Mouse (Mus musculus) lung, postnatal 14 days (tissue): ENCODE results near the gene Rnf144b.
A peak's percentile ranks its signal among the peaks of the same experiment; 100 is the strongest.

Source experiments
- DNase-seq: peaks from one replicate; pipeline ENCODE4 v3.0.0; 2021

The Rnf144b gene

DNA sequence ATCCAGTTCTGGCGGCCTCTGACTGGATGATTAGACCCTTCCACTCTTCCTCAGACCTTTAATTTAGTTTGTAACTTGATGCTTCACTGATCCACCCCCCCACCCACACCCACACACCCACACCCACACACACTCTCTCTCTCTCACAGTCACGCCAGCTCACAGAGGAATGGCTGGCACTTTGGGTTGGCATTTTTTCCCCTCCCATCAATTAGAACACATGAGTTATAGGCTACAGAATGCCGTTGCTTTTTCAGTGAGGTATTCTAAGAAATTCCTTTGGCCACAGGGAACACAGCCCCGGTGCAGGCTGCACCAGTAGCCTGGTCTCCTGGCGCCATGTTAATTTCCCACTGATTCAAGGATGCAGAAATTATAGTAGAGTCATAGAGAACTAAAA lies 3.1 kb downstream of the Rnf144b start:
- no peak for DNase-seq

DNA sequence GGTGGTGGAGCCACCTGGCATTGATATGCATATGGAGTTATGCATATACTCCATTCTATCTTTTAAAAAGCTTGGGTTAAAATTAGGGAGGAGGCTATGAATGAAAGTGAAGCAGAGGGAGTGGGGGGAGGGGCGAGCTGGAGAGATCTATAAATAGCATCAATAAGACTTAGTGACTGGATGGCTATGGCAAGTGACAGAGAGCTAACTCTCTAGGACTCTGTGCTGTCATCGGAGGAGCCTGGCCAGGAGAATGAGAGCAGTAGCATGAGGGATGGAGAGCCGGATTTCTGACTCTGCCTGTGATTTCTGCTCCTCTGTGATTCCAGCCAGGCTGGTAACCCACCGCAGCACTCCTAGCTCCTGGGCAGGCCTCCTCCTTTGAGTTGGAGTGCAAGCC lies 6.6 kb downstream of the Rnf144b start:
- no peak for DNase-seq

DNA sequence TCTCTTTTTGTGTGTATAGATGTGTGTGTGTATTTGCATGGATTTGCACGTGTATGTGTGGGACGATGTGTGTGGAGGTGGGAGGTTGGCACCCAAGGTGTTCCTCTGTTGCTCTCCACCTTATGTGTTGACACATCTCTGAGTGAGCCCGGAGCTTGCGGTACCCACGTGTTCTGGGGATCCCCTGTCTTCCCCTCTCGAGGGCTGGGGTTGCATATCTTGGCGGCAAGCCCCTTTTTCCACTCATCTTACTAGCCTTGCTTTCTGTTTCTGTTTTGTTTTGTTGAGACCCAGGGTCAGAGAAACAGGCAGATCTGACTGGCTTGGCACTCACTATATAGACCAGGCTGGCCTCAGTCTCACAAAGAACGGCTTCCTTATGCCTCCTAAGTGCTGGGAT lies 10.6 kb downstream of the Rnf144b start:
- no peak for DNase-seq

DNA sequence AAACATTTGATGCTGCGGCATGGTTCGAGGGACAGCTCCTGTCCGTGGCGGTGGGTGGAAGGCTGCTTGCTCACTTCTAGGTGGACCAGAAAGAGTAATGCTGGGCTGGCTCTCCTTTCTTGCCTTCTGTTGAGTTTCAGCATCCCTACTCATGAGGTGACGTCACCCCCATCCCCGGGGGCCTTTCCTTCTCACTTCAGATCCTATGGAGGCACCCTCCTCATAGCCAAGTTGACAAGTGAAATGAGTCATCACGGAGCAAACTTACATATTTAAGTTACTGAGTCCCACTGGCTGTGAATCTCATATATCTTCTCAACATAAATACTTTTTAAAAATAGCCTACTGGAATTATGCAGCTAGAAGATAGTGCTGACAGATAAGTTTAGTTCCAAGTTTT lies 12.4 kb downstream of the Rnf144b start:
- DNase-seq, result no peak

DNA sequence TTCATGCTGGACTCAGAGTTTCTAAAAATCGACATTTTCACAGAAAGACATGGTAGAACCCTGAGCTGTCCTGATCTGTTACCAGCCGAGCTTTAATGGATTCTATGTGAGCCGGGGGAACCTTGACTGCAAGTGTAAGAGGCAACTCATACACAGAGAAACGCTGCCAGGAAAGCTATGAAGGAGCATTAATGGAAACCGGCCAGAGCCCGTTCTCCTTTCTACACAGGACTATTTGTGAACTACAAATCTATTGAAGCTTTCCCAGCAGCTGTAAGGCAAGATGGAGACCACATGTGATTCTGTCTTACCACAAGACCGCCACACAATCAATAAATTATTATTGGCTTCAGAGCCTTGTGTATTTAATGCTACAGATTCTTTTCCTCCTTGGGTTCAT lies 13.3 kb downstream of the Rnf144b start:
- no peak for DNase-seq

DNA sequence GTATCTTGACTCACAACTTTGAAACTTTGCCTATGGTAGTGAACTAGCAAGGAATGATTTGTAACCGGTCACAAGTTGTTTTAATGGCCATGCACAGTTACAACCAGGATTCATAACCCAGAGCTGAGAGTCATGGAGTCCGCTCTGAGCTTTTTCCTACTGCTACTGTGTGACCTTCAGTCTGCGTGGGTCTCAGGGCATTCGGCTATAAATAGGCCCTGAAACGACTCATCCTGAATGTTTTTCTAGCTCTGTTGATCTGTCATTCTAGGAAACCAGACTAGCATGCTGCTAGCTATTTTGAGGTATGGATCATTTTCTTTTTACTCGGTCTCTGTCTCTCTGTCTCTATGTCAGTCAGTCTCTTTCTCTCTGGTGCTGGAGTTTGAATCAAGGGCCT lies 20.3 kb downstream of the Rnf144b start:
- DNase-seq, result no peak

DNA sequence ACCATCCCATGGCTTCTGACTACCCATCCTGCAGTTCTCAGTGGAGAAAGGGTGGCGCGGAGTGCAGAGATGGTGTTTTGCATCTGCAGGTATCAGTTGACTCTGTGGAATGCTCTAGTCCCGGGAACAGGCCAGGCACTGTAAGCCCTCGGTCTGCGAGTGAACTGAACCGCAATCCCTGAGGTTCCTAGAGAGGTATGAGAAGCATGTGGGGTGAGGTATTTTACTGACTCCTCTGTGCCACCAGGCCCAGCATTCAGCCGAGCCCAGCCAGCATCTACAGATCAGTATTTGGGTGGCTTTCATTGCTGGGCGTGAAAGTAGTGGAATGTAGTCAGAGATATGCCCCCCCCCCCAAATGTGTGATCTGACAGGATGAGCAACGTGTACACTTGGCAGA lies 23.5 kb downstream of the Rnf144b start:
- no peak for DNase-seq

DNA sequence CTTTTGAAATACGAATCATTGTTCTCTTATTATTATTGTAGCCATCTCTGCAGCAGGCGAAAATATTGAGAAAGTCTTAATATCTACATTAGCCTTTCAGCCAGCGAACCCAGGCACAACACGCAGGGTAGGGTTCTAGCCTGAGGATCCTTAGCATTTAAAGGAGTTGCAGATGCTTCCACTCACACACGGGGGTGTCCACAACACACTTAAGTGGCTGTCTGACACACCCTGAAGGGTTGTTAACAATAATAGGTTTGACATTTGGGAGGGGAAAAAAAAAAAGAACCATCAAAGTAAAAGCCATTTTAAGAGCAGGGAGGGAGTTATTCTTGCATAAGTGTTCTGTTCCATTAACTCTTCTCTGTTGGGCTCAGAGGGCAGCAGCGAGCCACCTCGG lies 23.9 kb downstream of the Rnf144b start:
- no peak for DNase-seq

DNA sequence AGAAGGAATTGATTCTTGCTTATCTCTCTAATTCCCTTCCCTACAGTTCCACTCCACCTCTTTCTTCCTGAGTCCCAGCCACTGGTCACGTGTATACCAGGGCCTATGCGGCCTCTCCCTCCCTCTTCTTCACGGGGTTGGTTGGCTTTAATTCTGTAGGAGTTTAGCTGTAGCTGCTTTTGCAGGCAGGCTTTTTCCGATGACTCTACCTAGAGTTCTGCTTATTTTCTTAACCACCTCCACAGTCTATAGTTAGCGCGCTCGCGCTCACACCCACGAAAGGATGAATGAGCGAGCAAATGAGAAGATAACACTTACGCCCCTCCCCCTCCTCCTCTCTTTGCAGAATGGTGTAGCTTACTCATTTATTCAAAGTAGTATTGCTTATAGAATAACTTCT lies 26.1 kb downstream of the Rnf144b start:
- DNase-seq, result no peak

DNA sequence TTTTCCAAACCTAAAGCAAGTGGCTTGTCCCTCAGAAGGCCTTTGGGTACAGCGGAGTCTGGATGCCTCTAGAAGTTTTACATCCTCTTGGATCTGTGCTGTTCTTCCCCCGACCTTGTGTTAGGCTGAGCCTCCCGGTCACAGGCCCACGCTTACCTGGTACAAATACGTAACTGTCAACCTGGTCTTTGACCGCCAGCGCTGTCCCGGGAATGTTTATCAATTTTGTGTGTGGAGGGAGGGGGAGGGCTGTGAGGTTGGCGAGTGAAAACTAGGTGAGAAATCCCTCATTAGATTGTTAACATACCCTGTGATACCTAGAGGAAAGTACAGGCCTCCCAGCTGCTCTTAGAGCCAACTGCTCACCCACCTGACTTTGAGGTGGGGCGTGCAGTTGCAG lies 27.5 kb downstream of the Rnf144b start:
- no peak for DNase-seq

DNA sequence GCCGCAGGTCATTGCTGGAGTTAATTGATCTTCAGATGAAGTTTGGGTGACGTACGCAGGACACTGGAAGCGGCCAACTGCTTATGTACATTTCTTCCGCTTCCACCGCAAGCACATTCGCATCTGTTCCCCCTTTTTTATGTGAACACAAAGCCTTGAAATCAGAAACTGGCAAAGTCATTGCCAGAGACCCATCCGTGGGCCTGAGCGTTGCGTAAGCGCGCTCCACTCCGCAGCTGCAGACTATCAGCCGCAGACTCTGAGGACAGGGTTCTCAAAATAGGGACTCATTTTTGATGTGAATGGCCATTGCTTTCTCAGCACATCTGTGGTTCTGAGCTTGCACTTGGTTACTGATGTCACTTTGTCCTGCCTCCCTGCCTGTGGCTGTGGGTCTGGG lies 28.6 kb downstream of the Rnf144b start:
- peak; percentile 46 for DNase-seq

DNA sequence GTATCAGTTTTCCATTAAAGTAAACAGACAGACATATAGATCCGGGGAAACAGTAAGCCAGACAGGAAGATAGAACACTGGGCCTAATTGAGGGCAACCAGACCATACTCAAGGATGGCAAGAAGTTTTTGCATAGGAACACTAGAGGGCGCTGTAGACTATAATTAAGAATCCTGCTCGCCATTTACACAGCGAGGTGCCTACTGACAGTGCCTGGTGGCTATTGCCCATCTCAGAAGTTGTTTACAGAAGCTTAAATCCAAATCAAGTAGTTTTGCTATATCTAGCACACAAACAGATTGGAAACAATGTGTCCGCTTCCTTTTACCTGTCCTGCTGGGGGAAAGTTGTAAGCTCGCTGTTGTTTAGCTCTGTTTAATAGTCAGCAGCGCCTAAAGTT lies 29.9 kb downstream of the Rnf144b start:
- peak; percentile 62 for DNase-seq

DNA sequence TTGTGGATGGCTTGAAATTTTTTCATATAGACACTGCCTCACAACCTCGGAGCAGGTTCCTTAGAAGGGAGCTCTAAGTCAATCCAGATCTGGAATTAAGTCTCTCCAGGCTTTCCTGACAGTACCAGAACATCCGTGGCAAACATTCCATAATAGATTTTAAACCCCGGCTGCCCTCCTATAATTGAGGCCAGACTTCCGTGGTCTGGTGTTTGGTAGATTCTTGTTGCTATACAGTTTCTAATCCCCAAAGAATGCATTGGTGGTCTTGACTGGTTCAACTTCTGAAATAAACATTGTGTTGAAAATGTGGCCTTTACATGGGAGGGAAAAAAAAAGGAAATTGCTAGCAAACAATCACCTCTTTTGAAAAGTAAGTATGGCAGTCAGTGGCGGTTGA lies 30.8 kb downstream of the Rnf144b start:
- no peak for DNase-seq

DNA sequence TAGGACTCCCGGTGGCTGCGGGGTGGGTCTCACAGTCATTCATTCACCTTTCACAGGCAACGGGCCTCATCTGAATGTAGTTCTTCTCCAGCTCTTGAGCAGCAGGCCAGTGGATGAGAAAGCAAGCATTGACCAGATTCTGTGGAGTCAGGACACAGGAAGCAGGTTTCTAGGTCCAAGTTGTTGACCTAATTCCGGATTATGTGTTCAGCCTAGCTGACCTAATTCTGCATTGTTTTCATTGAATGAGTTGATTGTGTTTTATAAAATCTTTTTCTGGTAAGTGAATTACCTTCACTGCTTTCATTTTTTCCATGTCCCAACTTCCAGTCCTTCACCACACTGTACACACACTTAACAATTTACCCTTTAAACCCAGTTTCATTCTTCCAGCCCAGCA lies 32.4 kb downstream of the Rnf144b start:
- DNase-seq, result no peak

DNA sequence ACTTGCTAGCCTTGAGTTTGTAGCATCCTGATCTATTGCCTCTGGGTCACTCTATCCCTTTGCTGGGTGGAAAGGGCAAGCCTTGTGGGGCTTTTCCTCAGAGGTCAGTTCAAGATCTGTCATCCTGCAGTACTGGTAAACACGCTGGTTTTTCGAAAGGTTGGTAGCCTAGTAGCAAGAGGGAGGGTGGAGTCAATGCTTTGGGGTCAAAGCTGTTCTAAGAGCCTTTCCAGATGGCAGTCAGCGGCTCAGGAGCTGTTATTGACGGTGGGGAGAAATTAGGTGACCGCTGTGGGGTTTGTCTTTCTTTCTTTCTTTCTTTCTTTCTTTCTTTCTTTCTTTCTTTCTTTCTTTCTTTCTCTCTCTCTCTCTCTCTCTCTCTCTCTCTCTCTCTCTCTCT lies 34.4 kb downstream of the Rnf144b start:
- peak; percentile 8 for DNase-seq

DNA sequence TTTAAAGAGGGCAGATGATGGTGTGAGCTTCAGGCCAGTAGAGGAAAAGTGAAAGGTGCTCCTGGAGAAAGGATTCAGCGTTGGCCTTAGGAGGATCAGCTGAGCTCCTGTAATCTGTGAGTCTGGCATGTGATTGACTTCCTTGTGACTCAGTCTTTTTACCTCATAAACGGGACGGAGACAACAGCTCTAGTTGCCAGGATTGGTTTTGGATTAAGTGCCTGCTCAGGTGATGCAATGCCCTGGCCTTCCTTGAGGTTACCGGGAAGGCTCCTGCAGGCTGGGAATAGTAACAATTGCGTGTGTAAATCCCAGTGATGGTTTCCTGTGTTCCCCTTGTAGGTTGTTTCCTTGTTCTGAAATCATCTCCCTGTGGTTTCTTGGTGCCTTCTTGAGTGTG lies 39.5 kb downstream of the Rnf144b start:
- no peak for DNase-seq

DNA sequence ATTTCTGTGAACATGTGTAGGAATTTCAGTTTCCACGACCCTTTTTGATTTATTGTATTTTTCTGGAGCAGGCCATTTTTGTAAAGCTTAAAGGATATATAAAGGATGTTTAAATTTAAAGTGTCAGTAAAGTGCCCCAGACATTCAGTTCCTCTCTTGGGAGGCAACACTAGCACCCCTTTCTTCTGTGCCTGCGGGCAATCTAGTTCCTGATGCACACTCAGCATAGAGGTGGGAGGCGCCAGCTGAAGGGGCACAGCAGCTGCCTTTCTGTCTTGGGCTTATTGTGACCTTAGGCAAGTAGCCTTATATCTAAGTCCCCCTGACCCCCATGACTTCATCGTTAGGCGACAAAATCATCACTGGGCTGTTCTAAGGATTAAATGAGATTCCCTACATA lies 42.3 kb downstream of the Rnf144b start:
- DNase-seq, result no peak

DNA sequence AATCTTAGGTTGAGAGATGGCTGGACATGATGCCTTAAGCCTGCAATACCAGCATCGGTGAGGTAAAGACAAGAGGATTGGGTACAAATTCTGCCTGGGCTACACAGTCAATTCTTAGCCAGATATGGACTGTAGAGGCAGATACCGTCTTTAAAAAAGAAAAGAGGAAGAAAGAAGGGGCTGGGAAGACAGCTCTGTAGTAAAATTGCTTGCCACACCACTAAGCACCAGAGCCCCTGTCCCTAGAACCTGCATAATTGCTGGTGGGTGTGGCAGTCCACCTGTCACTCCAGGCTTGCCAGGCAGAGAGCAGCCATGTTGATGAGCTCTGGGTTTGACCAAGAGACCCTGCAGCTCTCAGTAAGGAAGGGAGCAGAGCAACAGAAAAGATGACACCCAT lies 42.8 kb downstream of the Rnf144b start:
- DNase-seq, result no peak

DNA sequence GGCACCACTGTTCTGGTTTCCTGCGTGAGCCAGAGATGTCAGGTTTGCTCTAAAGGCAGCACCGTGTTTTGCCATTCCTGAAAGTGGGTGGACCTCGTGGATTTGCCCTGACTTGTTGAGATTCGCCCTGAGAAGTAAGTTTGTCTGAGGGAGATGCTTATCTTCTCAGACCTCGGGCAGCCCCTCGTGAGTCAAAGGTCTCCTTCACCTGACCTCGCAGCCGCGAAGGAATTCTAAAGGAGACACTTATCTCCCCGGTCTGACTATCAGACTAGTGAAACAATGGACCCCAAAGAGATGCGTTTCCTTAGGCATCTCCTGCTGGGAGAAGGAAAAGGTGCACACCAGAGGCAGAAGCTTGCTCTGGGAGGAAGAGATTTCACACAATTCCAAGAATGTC lies 46.0 kb downstream of the Rnf144b start:
- DNase-seq, result no peak

DNA sequence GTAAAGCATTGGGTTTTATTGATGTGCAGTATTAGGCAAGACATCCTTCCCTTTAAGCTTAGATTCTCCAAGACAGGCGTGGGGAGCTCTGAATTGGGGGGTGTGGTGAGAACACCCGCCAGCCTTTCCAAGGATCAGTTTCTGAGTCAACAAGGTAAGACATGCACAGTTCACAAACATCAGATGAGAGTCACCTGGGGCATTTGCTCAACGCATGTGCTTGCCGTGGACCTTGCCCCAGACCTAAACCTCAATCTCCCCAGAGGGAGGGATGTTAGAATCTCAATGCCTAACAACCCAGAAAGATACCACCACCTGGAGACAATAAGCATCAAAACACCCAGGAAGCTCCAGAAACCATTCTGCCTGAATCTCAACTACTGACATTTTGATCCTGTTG lies 47.6 kb downstream of the Rnf144b start:
- DNase-seq, result no peak

DNA sequence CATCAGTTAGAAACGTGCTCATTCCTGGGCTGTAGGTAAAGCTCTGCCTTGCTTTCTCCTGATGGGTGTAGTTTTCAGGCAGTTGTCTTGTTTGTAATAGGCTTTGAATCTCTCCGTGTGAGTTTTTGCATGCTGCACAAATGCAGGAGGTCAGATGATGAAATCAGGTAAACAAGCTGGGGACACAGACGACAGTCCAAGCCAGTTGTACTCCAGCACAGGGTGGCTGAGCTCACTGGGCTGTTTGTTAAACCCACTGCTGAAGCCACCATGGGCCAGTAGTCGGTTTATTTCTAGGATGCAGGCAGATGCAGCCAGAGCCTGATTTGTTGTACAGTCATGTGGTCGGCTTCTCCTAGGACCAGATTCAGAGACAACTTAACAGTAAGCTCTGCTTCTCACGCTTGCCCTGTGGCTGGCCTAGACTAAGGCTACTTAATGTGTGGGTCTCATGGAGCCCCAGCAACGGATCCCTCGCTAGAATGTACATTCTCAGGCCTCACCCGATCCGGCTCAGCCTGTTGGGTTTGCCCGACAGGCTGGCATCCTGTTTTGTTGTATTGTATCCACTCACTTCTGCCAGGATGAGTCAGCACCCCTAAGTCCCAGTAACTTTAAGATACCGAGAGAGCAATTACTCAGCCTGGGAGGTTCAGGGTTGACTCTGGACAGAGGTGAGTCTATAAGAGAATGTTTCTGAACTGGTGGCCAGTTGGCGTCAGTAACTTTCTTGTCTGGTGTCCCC lies 48.5 kb downstream of the Rnf144b start:
- DNase-seq, result no peak

DNA sequence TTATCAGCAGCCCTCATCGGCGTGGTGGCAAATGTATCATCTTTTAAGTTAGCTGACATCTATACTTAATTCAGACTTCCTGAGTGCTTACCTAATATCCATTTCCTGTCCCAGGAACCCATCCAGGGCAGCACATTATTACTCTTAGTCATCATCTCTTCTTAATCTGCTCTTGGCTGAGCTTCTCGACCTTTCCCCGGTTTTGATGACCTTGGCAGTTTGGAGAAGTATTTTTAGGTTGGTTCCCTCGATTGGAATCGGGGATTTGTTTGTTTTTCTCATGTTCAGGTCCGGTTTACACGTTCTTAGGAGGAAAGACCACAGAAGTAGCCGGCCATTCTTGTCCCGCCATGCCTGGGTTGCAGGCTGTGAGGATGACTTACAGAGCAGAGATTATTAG lies 50.4 kb downstream of the Rnf144b start:
- no peak for DNase-seq

DNA sequence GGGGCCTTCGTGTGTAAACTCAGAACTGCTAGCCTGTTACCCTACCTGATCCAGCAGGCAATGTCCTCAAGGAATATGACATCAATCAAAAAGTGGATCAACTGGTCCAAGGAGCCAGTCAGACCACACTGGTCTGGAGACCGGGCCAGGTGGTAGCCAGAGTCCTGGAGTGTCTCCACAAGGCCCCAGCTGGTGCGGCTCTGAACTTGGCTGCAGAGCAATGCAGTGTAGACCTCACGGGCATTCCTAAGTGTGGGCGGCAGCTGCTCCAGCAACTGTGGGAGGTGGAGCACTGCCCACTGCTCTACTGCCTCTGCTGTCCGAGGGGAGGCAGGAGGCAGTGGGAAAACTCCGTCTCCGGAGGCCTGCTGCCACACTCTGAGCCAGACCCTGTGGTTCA lies 55.7 kb downstream of the Rnf144b start:
- DNase-seq, result no peak

DNA sequence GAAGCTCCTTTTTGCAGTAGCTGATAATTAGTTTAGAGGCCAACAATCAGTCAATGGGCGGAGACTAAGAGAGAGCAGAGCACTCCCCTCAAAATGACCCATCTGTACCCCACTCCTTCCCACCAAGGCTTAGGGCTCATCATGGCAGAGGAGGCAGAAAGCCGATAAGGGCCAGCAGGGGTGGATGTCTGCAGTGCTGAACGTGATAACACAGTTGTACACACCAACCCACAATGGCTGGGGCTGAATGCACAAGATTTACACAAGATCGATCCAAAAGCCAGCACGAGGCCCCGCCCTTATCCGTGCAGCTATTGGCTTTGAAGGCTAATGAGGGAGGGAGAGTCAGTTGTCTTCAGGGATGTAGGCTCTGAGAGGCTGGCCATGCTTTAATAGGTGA lies 58.3 kb downstream of the Rnf144b start:
- DNase-seq, result no peak

DNA sequence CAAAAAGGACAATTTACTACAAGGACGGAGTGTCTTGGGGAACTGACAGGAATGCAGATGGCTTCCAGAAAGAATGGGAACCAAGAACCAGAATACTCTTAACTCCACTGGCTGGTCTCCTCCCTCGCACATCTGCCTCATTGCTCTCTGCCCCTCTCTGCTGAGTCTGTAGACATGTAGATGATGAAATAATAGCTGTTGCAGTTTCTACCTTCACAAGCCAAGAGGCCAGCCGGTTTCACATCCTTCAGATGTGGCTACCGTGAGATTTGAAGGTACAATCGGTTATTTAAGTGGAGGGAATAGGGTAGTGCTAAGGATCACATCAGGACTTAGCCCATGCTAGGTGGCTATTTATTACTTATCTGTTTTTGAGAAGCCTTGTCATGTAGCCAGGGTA lies 59.9 kb downstream of the Rnf144b start:
- no peak for DNase-seq
